Mouse (Mus musculus): ENCODE measurements around the gene Ino80d. TPM values are rescaled to one million over a fixed set of nuclear protein-coding genes. Genes with fewer than 3 reads are reported as not detected.

Ino80d gene
- total RNA-seq, 2 experiments from 2014 or later = 28.8 to 34.6 TPM

GRCm38 (mm10) chr1:63107614-63108327 is 6.7 kb downstream of the Ino80d start:
- no peak for DNase-seq

- DNase-seq = no peak
These were observed 11.6 kb downstream of the Ino80d start for GRCm38 (mm10) chr1:63102758-63103451.

- DNase-seq = no peak
These were observed 14.3 kb downstream of the Ino80d start for GRCm38 (mm10) chr1:63100196-63100595.

- DNase-seq = no peak
These were observed 15.6 kb downstream of the Ino80d start for GRCm38 (mm10) chr1:63098831-63099230.

GRCm38 (mm10) chr1:63096071-63096470 is 18.4 kb downstream of the Ino80d start:
- DNase-seq = no peak

GRCm38 (mm10) chr1:63089795-63090194 is 24.7 kb downstream of the Ino80d start:
- no peak for DNase-seq

- no peak for DNase-seq
These were observed 25.9 kb downstream of the Ino80d start for GRCm38 (mm10) chr1:63088614-63089013.

- no peak for DNase-seq
These were observed 34.2 kb downstream of the Ino80d start for GRCm38 (mm10) chr1:63080277-63080676.

GRCm38 (mm10) chr1:63076383-63076782 is 38.1 kb downstream of the Ino80d start:
- no peak for DNase-seq

- no peak for DNase-seq
These were observed 43.1 kb downstream of the Ino80d start for GRCm38 (mm10) chr1:63071379-63071778.

GRCm38 (mm10) chr1:63058361-63058760 is 56.1 kb downstream of the Ino80d start:
- no peak for DNase-seq

- DNase-seq = no peak
These were observed 56.6 kb downstream of the Ino80d start for GRCm38 (mm10) chr1:63057849-63058248.

- DNase-seq = no peak
These were observed 57.1 kb downstream of the Ino80d start for GRCm38 (mm10) chr1:63057318-63057717.

- DNase-seq = peak in 1 of 2 experiments; percentile 21
These were observed 59.1 kb downstream of the Ino80d start for GRCm38 (mm10) chr1:63055386-63055785.

GRCm38 (mm10) chr1:63050866-63051265 is 63.6 kb downstream of the Ino80d start:
- DNase-seq = no peak

GRCm38 (mm10) chr1:63049977-63050376 is 64.5 kb downstream of the Ino80d start:
- DNase-seq = peak in 1 of 2 experiments; percentile 17

GRCm38 (mm10) chr1:63047983-63048382 is 66.5 kb downstream of the Ino80d start:
- DNase-seq = no peak

GRCm38 (mm10) chr1:63032929-63033328 is 81.5 kb downstream of the Ino80d start:
- no peak for DNase-seq

GRCm38 (mm10) chr1:63019916-63020315 is 94.6 kb downstream of the Ino80d start:
- no peak for DNase-seq

- DNase-seq = no peak
These were observed 109.3 kb downstream of the Ino80d start for GRCm38 (mm10) chr1:63005013-63005646.

GRCm38 (mm10) chr1:63001874-63002273 is 112.6 kb downstream of the Ino80d start:
- no peak for DNase-seq

GRCm38 (mm10) chr1:62993348-62993747 is 121.1 kb downstream of the Ino80d start:
- DNase-seq = no peak

GRCm38 (mm10) chr1:62992648-62993047 is 121.8 kb downstream of the Ino80d start:
- no peak for DNase-seq

- no peak for DNase-seq
These were observed 123.4 kb downstream of the Ino80d start for GRCm38 (mm10) chr1:62991021-62991420.
